Mouse (Mus musculus) left cerebral cortex, adult 9 months (tissue): Measurements from ENCODE around the gene Klf1.
"Not testable (repeated sequence)": the region's sequence is repeated elsewhere in the genome, so short reads cannot be mapped to it uniquely, and the experiment has no call there.

ENCODE experiments used
- DNase-seq, 2 experiments: peaks; one replicate each; pipeline ENCODE4 v3.0.0; 2022; ENCODE audit warnings: low spot score in 2 of 2

Gene Klf1

GRCm38 (mm10) chr8:84907493-84907892 lies 5.8 kb downstream of the Klf1 start:
- no peak for DNase-seq

- not testable (repeated sequence) for DNase-seq
These were observed 6.3 kb downstream of the Klf1 start for GRCm38 (mm10) chr8:84907979-84908378.

GRCm38 (mm10) chr8:84908421-84909161 lies 6.9 kb downstream of the Klf1 start, which contains the start of gene Dnase2a:
TSS of gene Dnase2a (plus strand) at chr8:84908560.
- peak; percentile 79 to 87 for DNase-seq

GRCm38 (mm10) chr8:84909162-84909767 lies 7.5 kb downstream of the Klf1 start:
- no peak for DNase-seq

- no peak for DNase-seq
These were observed 8.2 kb downstream of the Klf1 start for GRCm38 (mm10) chr8:84909949-84910348.

GRCm38 (mm10) chr8:84910551-84910950 lies 8.8 kb downstream of the Klf1 start:
- no peak for DNase-seq

GRCm38 (mm10) chr8:84911854-84912253 lies 10.1 kb downstream of the Klf1 start:
- DNase-seq: no peak

GRCm38 (mm10) chr8:84912391-84912790 lies 10.7 kb downstream of the Klf1 start:
- no peak for DNase-seq

GRCm38 (mm10) chr8:84912895-84913501 lies 11.3 kb downstream of the Klf1 start:
- peak in 1 of 2 experiments; percentile 69 for DNase-seq

- DNase-seq: no peak
These were observed 11.8 kb downstream of the Klf1 start for GRCm38 (mm10) chr8:84913502-84913900.

GRCm38 (mm10) chr8:84913960-84914359 lies 12.2 kb downstream of the Klf1 start:
- no peak for DNase-seq

- no peak for DNase-seq
These were observed 13.5 kb downstream of the Klf1 start for GRCm38 (mm10) chr8:84915269-84915668.

GRCm38 (mm10) chr8:84917781-84918180 lies 16.1 kb downstream of the Klf1 start:
- DNase-seq: no peak

- DNase-seq: no peak
These were observed 16.9 kb downstream of the Klf1 start for GRCm38 (mm10) chr8:84918646-84919045.

GRCm38 (mm10) chr8:84921596-84921995 lies 19.9 kb downstream of the Klf1 start:
- DNase-seq: no peak

- DNase-seq: no peak
These were observed 23.8 kb downstream of the Klf1 start for GRCm38 (mm10) chr8:84925557-84925956.

- no peak for DNase-seq
These were observed 25.8 kb downstream of the Klf1 start for GRCm38 (mm10) chr8:84927513-84927912.

GRCm38 (mm10) chr8:84928456-84929306 lies 27.0 kb downstream of the Klf1 start:
- peak in 1 of 2 experiments; percentile 66 for DNase-seq

GRCm38 (mm10) chr8:84930582-84930981 lies 28.9 kb downstream of the Klf1 start:
- no peak for DNase-seq

GRCm38 (mm10) chr8:84933767-84934559 lies 32.2 kb downstream of the Klf1 start:
- DNase-seq: no peak

- peak in 1 of 2 experiments; percentile 50 for DNase-seq
These were observed 33.1 kb downstream of the Klf1 start for GRCm38 (mm10) chr8:84934860-84935259.
